Mouse (Mus musculus): Measurements from ENCODE around the gene Gm20843.
"Not testable (repeated sequence)": the region's sequence is repeated elsewhere in the genome, so short reads cannot be mapped to it uniquely, and the experiment has no call there.

Gm20843 gene

DNA sequence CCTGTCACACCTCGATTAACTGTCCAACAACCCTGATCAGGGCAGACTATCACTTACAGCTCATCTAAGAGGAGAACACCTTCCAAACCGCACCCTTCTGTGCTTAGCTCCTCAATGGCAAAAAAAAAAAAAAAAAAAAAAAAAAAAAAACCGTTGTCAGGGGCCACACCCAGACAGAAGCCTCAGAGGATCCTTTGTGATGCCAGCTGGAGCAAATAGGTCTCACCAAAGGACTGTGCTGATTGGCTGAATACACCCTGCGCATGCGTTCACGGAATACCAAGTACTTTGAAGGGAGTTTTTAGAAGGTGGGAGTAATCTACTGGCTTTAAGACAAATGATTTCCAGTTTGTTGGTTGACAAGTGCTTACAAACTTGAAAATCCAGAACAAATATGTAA lies at the start of gene Gm20843:
TSS of gene Gm20843 (minus strand) at position 101 of the 400 bp plus-strand sequence.
- not testable (repeated sequence) for DNase-seq (ENCODE audit: low spot score in 2 of 2)
